Mouse (Mus musculus) neural tube, embryonic 12.5 days (tissue): Measurements from ENCODE around the gene Spats2l. TPM values are rescaled to one million over a fixed set of nuclear protein-coding genes. Genes with fewer than 3 reads are reported as not detected.

Source experiments
- polyA plus RNA-seq: library from polyadenylated mRNA; unstranded; fragments of >200 nt; fragmentation: Nextera tagmentation; extraction: Ambion mirVana; gene quantifications from 2 replicates; pipeline ENCODE4 v1.2.1, GENCODE M21; 2016

Spats2l gene
- polyA plus RNA-seq, 1 experiment from 2014 or later, result 38.1 TPM

Other genes starting within 250 kb of the Spats2l start
- gene Sgo2a, start 221.8 kb downstream of the Spats2l start, polyA plus RNA-seq, result 14.3 and 14.8 TPM in 2 replicates
- 26.0 and 26.5 TPM in 2 replicates for gene Kctd18, start 244.8 kb downstream of the Spats2l start, polyA plus RNA-seq